Mouse (Mus musculus): ENCODE measurements around the gene Fam129b.

The Fam129b gene

GRCm38 (mm10) chr2:32921801-32922380 is 46.0 kb downstream of the Fam129b start:
- intact Hi-C loops (cut with DNase I) = loop anchor here (10.0 kb wide), 1 partner anchor 137 kb away; the partner anchor contains the start of gene Cfap157

- intact Hi-C loops (cut with DNase I) = loop anchor here (10.0 kb wide), 1 partner anchor 138 kb away; the partner anchor contains the start of gene Cfap157
These were observed 46.6 kb downstream of the Fam129b start for GRCm38 (mm10) chr2:32922564-32922963.

GRCm38 (mm10) chr2:32923551-32924250 is 47.8 kb downstream of the Fam129b start:
- intact Hi-C loops (cut with DNase I) = loop anchor here (10.0 kb wide), 1 partner anchor 139 kb away; the partner anchor contains the start of gene Cfap157

- intact Hi-C loops (cut with DNase I) = loop anchor here (10.0 kb wide), 1 partner anchor 140 kb away; the partner anchor contains the start of gene Cfap157
These were observed 48.5 kb downstream of the Fam129b start for GRCm38 (mm10) chr2:32924306-32924844.

- intact Hi-C loops (cut with DNase I) = loop anchor here (10.0 kb wide), 1 partner anchor 142 kb away; the partner anchor contains the start of gene Cfap157
These were observed 50.6 kb downstream of the Fam129b start for GRCm38 (mm10) chr2:32926330-32927075.

- intact Hi-C loops (cut with DNase I) = loop anchor here (2.0 to 10.0 kb wide), 2 partner anchors 63 to 143 kb away; partner anchors contain the start of gene Cfap157
These were observed 51.8 kb downstream of the Fam129b start for GRCm38 (mm10) chr2:32927624-32928234.

- intact Hi-C loops (cut with DNase I) = loop anchor here (2.0 to 10.0 kb wide), 2 partner anchors 64 to 144 kb away; partner anchors contain the start of gene Cfap157
These were observed 52.5 kb downstream of the Fam129b start for GRCm38 (mm10) chr2:32928235-32928946.

GRCm38 (mm10) chr2:32928947-32929829 is 53.3 kb downstream of the Fam129b start:
- intact Hi-C loops (cut with DNase I) = loop anchor here (2.0 to 10.0 kb wide), 2 partner anchors 64 to 144 kb away; partner anchors contain the start of gene Cfap157

- intact Hi-C loops (cut with DNase I) = no loop called here
These were observed 55.8 kb downstream of the Fam129b start for GRCm38 (mm10) chr2:32931730-32932129.

GRCm38 (mm10) chr2:32938741-32939140 is 62.8 kb downstream of the Fam129b start:
- intact Hi-C loops (cut with DNase I) = no loop called here

GRCm38 (mm10) chr2:32939418-32939817 is 63.5 kb downstream of the Fam129b start:
- intact Hi-C loops (cut with DNase I) = no loop called here

GRCm38 (mm10) chr2:32940483-32940882 is 64.6 kb downstream of the Fam129b start:
- intact Hi-C loops (cut with DNase I) = no loop called here

- intact Hi-C loops (cut with DNase I) = no loop called here
These were observed 71.5 kb downstream of the Fam129b start for GRCm38 (mm10) chr2:32947454-32947853.

- intact Hi-C loops (cut with DNase I) = no loop called here
These were observed 78.7 kb downstream of the Fam129b start for GRCm38 (mm10) chr2:32954581-32954980.

GRCm38 (mm10) chr2:32957344-32957743 is 81.4 kb downstream of the Fam129b start:
- intact Hi-C loops (cut with DNase I) = no loop called here

GRCm38 (mm10) chr2:32960273-32960672 is 84.4 kb downstream of the Fam129b start:
- intact Hi-C loops (cut with DNase I) = no loop called here

- intact Hi-C loops (cut with DNase I) = no loop called here
These were observed 85.5 kb downstream of the Fam129b start, which contains the start of the genes Rpl12 and Lrsam1 for GRCm38 (mm10) chr2:32961192-32961995. TSS of gene Rpl12 (plus strand) at chr2:32961559. TSS of gene Lrsam1 (minus strand) at chr2:32961614.

Measured in adrenal gland (tissue).